Mouse (Mus musculus): ENCODE data around the gene Slc25a31. TPM values are rescaled to one million over a fixed set of nuclear protein-coding genes. Genes with fewer than 3 reads are reported as not detected.

Slc25a31 gene
- total RNA-seq, 2 experiments from 2014 or later: not detected

DNA sequence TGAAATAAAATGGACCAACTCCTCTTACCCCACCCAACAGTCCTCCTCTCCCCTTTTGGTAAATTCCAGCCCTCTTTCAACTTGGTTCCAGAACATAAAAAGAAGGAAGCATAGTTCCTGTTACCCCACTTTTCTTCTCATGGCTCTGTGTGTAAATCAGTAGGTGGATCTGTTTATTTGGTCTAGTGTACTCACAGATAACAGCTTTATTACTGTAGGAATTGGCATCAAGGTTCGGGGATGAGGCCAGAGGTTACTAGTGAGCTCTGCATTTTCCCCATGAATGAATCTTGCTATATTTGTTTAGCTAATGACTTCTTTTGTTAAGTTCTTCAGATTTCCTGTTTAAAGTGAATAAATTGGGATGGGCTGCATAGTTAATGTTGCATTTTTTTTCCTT, 7.4 kb downstream of the Slc25a31 start:
- ATAC-seq (replicated peaks; ENCODE audit: poor library complexity, severe bottlenecking): no peak

GRCm38 (mm10) chr3:40719022-40719421, 10.4 kb downstream of the Slc25a31 start:
- no peak for ATAC-seq (replicated peaks; ENCODE audit: poor library complexity, severe bottlenecking)

- ATAC-seq (replicated peaks; ENCODE audit: poor library complexity, severe bottlenecking): no peak
Observed at GRCm38 (mm10) chr3:40738381-40738912, 29.8 kb downstream of the Slc25a31 start.

- peak; percentile 56 for ATAC-seq (replicated peaks; ENCODE audit: poor library complexity, severe bottlenecking)
Observed at GRCm38 (mm10) chr3:40744024-40744835, 35.6 kb downstream of the Slc25a31 start, which contains the start of gene Hspa4l. Hspa4l (plus strand) TSS chr3:40744495.

GRCm38 (mm10) chr3:40744836-40745660, 36.4 kb downstream of the Slc25a31 start:
- ATAC-seq (replicated peaks; ENCODE audit: poor library complexity, severe bottlenecking): peak; percentile 69

GRCm38 (mm10) chr3:40745661-40746547, 37.2 kb downstream of the Slc25a31 start:
- peak; percentile 49 for ATAC-seq (replicated peaks; ENCODE audit: poor library complexity, severe bottlenecking)

DNA sequence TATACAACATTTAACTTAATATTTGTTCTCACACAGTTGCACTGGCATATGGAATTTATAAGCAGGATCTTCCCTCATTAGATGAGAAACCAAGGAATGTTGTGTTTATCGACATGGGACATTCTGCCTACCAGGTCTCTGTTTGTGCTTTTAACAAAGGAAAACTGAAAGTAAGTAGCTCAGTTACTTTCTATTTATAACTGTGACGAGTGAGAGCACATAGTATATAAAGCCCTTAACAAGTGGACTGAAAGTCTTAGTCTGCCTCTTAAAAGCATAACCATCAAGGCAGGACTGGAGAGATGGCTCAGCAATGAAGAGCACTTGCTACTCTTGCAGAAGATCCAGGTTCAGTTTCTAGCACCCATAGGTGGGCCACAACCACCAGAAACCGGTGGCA, 52.1 kb downstream of the Slc25a31 start:
- ATAC-seq (replicated peaks; ENCODE audit: poor library complexity, severe bottlenecking): no peak

- ATAC-seq (replicated peaks; ENCODE audit: poor library complexity, severe bottlenecking): no peak
Observed at GRCm38 (mm10) chr3:40761312-40761711, 52.7 kb downstream of the Slc25a31 start.

Other genes starting within 250 kb of the Slc25a31 start
- gene Intu, start 177.6 kb upstream of the Slc25a31 start, total RNA-seq (2014; fragmentation: Nextera tagmentation): 1.6 and 3.2 TPM in 2 replicates
- 2.5 and 4.6 TPM in 2 replicates for gene Intu, start 177.6 kb upstream of the Slc25a31 start, total RNA-seq (2017)
- 14.8 and 23.1 TPM in 2 replicates for gene Hspa4l, start 35.6 kb downstream of the Slc25a31 start, total RNA-seq (2014; fragmentation: Nextera tagmentation)
- 36.2 and 41.4 TPM in 2 replicates for gene Hspa4l, start 35.6 kb downstream of the Slc25a31 start, total RNA-seq (2017)
- 24.9 and 48.1 TPM in 2 replicates for gene Plk4, start 91.2 kb downstream of the Slc25a31 start, total RNA-seq (2014; fragmentation: Nextera tagmentation)
- 85.3 and 87.9 TPM in 2 replicates for gene Plk4, start 91.2 kb downstream of the Slc25a31 start, total RNA-seq (2017)
- gene Mfsd8, start 138.0 kb downstream of the Slc25a31 start, total RNA-seq (2014; fragmentation: Nextera tagmentation): 15.3 and 21.9 TPM in 2 replicates
- 3.0 and 6.1 TPM in 2 replicates for gene Mfsd8, start 138.0 kb downstream of the Slc25a31 start, total RNA-seq (2017)
- 5.7 and 10.3 TPM in 2 replicates for gene Abhd18, start 138.1 kb downstream of the Slc25a31 start, total RNA-seq (2014; fragmentation: Nextera tagmentation)
- 4.8 and 9.4 TPM in 2 replicates for gene Abhd18, start 138.1 kb downstream of the Slc25a31 start, total RNA-seq (2017)
- not detected in 2 replicates for gene 1700034I23Rik, start 193.7 kb downstream of the Slc25a31 start, total RNA-seq (2014; fragmentation: Nextera tagmentation)
- gene 1700034I23Rik, start 193.7 kb downstream of the Slc25a31 start, total RNA-seq (2017): not detected in 2 replicates
- 11.6 and 15.9 TPM in 2 replicates for gene Larp1b, start 241.0 kb downstream of the Slc25a31 start, total RNA-seq (2014; fragmentation: Nextera tagmentation)
- gene Larp1b, start 241.0 kb downstream of the Slc25a31 start, total RNA-seq (2017): 23.7 and 33.1 TPM in 2 replicates

Data from granulocyte monocyte progenitor cell, adult 5-6 weeks (primary cell).